Mouse (Mus musculus): ENCODE results near the gene Saa1. TPM values are rescaled to one million over a fixed set of nuclear protein-coding genes. Genes with fewer than 3 reads are reported as not detected.

The Saa1 gene
- polyA plus RNA-seq, 1 experiment from 2014 or later = not detected

DNA sequence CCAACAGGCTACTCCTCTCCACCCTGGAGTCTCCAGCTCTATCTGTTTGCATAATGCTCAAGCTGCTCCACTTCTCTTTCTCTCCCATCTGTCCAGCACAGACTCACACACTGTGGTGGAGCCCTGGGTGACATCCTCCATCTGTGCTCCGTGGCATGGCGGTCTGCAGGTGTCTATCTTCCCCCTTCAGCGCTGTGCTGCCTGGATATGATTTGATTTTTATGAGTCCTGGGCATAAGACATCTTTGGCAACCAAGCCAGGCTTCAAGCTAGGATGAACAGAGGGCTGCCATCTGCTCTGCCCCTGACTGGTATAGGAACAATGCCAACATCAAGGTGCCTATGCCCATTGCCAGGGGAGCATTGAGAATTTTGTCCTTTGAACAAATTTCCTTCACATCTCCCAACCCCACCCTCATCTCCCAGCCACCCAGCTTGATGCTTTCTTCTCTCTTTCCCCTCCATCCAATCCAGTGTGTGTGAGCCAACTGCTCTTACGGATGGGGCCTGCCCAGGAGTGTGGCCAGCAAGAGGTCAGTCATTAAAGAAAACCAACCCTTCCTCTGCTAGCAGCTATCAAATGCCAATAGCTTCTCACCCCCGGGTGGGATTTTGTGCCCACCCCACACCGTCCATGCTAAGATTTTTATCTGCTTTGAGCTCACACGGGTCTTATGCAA is 24.0 kb downstream of the Saa1 start:
- Histone ChIP-seq H3K36me3 (no peaks in the 10 kb centered on the region), H3K9ac (no peak overlapping the region)
- no peak for ATAC-seq (replicated peaks; ENCODE audit: insufficient number of reproducible peaks, insufficient read depth, low FRiP score, low read depth)

DNA sequence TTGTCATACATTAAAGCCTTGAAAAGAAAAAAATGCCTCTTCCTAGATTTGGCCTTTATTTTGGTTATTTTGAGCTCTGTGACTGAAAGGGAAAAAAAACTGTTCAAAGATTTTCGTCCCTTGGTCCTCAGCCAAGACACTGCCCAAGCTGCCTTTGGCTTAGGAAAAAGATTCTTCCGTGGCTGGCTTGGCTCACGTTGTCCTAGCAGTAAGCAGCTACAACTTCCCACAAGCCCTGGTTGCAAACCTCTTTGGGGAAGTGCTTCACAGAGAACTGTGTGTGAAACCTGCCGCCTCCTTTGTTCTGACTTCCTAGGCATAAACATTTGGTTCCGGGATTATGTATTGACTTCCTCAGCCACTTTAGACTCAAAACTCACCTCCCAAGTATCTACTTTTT is 25.9 kb downstream of the Saa1 start:
- H3K9me3 ChIP-seq (replicated peaks) = no peaks in the 10 kb centered on the region
- H3K4me2 ChIP-seq = no peak overlapping the region
- ATAC-seq (replicated peaks; ENCODE audit: insufficient number of reproducible peaks, insufficient read depth, low FRiP score, low read depth) = no peak
- H3K36me3 ChIP-seq = no peaks in the 10 kb centered on the region
- H3K4me1 ChIP-seq (replicated peaks) = no peaks in the 10 kb centered on the region
- WGBS = 36% methylated on average over 5 of the region's 5 CpGs
- no peak overlapping the region for H3K27ac ChIP-seq
- H3K9ac ChIP-seq = no peak overlapping the region
- H3K27me3 ChIP-seq = peaks cover 8% of the 10 kb centered on the region; the same call in 1 of the 2 replicates
- H3K4me3 ChIP-seq = no peak overlapping the region

More for the DNA sequence above, 24.0 kb downstream of the Saa1 start:
- H3K4me2 ChIP-seq = no peak overlapping the region
- H3K4me1 ChIP-seq (replicated peaks) = no peaks in the 10 kb centered on the region
- 78% methylated on average over 7 of the region's 7 CpGs for WGBS
- H3K27ac ChIP-seq = no peak overlapping the region
- no peak overlapping the region for H3K4me3 ChIP-seq
- peaks cover 5% of the 10 kb centered on the region; the same call in 1 of the 2 replicates for H3K27me3 ChIP-seq
- no peaks in the 10 kb centered on the region for H3K9me3 ChIP-seq (replicated peaks)

DNA sequence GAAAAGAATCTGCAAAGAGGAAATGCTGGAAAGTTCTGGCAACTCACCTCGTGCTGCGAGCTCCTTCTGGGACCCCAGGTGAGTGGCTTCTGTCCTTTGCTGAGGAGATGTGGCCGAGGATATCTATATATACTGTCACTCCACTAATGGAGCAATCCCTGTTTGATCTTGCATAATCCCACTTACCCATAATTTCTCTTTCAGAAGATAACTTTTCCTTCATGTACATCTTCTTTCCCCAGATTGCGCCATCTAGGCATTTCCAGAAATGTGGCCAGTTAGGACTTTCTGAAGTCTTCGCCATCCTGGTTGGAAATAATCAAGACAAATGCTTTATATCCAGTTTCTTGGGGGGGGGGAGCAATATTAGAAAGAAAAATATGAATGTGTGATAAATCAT is 27.2 kb downstream of the Saa1 start, which contains the start of gene Saa3:
Saa3 (minus strand) TSS at position 101 of the 400 bp plus-strand sequence.
- no peak within 1 kb of the TSS for H3K9ac ChIP-seq
- H3K9me3 ChIP-seq (replicated peaks) = no peaks in the 10 kb centered on the region
- H3K4me1 ChIP-seq (replicated peaks) = no peaks in the 10 kb centered on the region
- H3K4me2 ChIP-seq = no peak within 1 kb of the TSS
- no peak within 1 kb of the TSS for H3K27ac ChIP-seq
- H3K36me3 ChIP-seq = no peaks in the 10 kb centered on the region
- H3K4me3 ChIP-seq = no peak within 1 kb of the TSS
- no peak for ATAC-seq (replicated peaks; ENCODE audit: insufficient number of reproducible peaks, insufficient read depth, low FRiP score, low read depth)
- H3K27me3 ChIP-seq = peaks cover 8% of the 10 kb centered on the region; the same call in 1 of the 2 replicates
- WGBS = 85% methylated on average over 5 of the region's 5 CpGs

DNA sequence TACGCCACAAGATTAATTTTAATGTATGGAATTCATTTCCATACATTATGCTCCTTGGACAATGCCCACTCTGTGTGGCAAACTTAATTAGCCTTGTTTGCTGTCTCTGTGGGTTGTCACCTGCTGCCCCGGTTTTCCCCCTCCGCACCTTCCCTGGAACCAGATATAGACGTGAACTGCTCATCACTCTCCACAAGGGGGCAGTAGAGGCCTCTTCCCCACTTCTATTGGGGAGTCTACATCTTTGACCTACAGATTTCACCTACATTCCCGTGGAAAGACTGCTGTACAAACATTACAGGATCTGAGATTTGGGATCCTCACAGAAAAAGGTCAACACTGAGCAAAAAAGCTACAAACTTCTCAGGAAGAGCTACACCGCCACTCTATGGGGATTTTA is 28.3 kb downstream of the Saa1 start:
- no peak overlapping the region for H3K4me3 ChIP-seq
- H3K27me3 ChIP-seq = peaks cover 8% of the 10 kb centered on the region; the same call in 1 of the 2 replicates
- H3K36me3 ChIP-seq = no peaks in the 10 kb centered on the region
- no peak overlapping the region for H3K27ac ChIP-seq
- no peaks in the 10 kb centered on the region for H3K9me3 ChIP-seq (replicated peaks)
- H3K4me1 ChIP-seq (replicated peaks) = peaks cover 3% of the 10 kb centered on the region; the same call in 1 of the 2 replicates
- no peak overlapping the region for H3K4me2 ChIP-seq
- 24% methylated on average over 6 of the region's 6 CpGs for WGBS
- H3K9ac ChIP-seq = no peak overlapping the region
- no peak for ATAC-seq (replicated peaks; ENCODE audit: insufficient number of reproducible peaks, insufficient read depth, low FRiP score, low read depth)

DNA sequence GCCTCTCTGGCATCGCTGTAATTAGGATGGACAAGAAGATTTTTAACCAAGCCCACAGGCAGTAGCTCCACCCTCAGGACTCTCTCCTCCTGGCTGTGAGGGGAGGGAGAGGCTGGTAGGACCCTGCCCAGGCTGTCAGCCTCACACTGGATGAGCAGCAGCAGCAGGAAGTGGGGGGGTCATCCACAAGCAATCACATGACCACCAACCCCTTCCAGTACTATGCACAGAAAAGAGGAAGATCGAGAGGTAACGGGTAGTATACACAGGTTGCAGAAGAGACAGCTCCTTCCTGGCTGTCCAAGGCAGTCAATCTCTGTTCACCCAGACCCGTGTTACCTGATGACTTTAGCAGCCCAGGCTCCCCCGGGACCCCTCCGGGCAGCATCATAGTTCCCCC is 30.5 kb downstream of the Saa1 start:
- H3K4me2 ChIP-seq = no peak overlapping the region
- H3K4me1 ChIP-seq (replicated peaks) = peaks cover 6% of the 10 kb centered on the region; the same call in 1 of the 2 replicates
- ATAC-seq (replicated peaks; ENCODE audit: insufficient number of reproducible peaks, insufficient read depth, low FRiP score, low read depth) = no peak
- H3K4me3 ChIP-seq = no peak overlapping the region
- 56% methylated on average over 6 of the region's 6 CpGs for WGBS
- peaks cover 4% of the 10 kb centered on the region; the same call in 1 of the 2 replicates for H3K36me3 ChIP-seq
- no peak overlapping the region for H3K9ac ChIP-seq
- H3K27ac ChIP-seq = no peak overlapping the region
- H3K27me3 ChIP-seq = 0 out of 2 replicates have a peak, but pooled peaks cover 3% of the 10 kb centered on the region
- H3K9me3 ChIP-seq (replicated peaks) = no peaks in the 10 kb centered on the region

DNA sequence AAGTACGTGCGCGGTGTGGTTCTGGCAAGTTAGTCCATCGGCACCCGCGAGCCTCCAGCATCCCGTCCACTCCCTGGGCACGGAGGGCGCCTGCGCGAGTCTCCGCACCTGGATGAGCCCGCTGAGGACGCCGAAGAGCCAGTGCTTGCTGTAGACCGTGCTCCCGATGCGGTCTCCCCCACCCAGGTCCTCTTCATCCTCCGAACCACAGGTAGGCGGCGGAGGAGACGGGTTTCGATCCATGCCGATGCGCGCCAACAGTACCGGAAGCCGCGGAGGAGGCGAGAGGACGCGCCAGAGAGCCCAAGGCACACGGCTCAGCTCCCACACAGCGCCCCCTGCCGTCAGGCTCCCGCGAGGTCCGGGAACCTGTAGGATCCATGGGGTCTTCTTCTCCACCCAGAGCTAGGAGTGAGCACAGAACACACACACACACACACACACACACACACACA is 32.4 kb downstream of the Saa1 start, which contains the start of gene Saal1:
Saal1 (minus strand) TSS at position 291 of the 455 bp plus-strand sequence.
- Histone ChIP-seq H3K4me3 (peak within 1 kb of the TSS; percentile 73), H3K9ac (peak within 1 kb of the TSS; percentile 79), H3K36me3 (peaks cover 17% of the 10 kb centered on the region; the same call in 1 of the 2 replicates), H3K27ac (peak within 1 kb of the TSS; percentile 50; the same call in 1 of the 2 replicates), H3K4me2 (peak within 1 kb of the TSS; percentile 64), H3K9me3 (replicated peaks) (no peaks in the 10 kb centered on the region), H3K27me3 (0 out of 2 replicates have a peak, but pooled peaks cover 3% of the 10 kb centered on the region), H3K4me1 (replicated peaks) (peaks cover 6% of the 10 kb centered on the region; the same call in 1 of the 2 replicates)
- WGBS = 0% methylated on average over 38 of the region's 38 CpGs
- ATAC-seq (replicated peaks; ENCODE audit: insufficient number of reproducible peaks, insufficient read depth, low FRiP score, low read depth) = peak; percentile 84

DNA sequence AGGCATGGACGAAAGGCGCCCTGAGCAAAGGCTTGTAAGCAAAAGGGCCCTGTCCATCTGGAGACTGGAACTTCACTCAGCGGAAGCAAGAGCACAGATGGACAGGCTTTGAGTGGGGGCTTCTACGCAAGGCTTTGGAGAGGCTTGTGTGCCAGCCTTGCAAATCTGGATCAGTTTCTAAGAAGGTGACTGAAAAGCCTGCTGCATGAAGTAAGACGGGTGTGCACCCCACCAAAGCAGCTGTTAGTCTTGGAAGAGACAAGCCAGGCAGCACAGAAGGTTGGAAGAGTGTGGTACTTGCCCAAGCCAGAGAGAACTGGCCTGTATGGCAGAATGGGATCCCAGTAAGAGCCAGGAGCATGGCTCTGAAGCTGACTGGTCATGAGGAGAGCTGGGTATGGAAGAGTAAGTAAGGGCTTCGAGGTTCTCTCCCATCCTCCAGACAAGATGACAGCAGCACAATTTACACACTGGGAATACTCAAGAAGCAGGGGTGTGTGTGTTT is 42.2 kb downstream of the Saa1 start:
- Histone ChIP-seq H3K36me3 (peaks cover 88% of the 10 kb centered on the region), H3K4me1 (replicated peaks) (no peaks in the 10 kb centered on the region), H3K9me3 (replicated peaks) (no peaks in the 10 kb centered on the region), H3K4me3 (no peak overlapping the region), H3K4me2 (no peak overlapping the region), H3K27me3 (no peaks in the 10 kb centered on the region), H3K27ac (no peak overlapping the region), H3K9ac (no peak overlapping the region)
- WGBS = 90% methylated on average over 6 of the region's 6 CpGs
- no peak for ATAC-seq (replicated peaks; ENCODE audit: insufficient number of reproducible peaks, insufficient read depth, low FRiP score, low read depth)

DNA sequence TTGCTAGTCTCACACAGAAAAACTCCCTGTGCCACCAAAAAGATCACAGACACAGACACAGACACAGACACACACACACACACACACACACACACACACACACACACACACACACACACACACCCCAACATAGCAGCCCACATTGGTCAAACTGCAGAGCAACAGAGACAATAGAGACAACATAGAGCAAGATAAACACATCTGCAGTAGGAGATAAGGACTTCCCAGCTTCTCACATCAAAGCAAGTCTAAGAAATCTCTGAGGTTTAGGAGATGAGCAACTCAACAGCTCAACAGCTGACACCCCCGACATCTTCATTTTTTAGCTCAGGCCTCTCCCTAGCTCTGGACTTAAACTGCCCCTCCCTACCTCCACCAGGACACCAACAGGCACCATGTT is 46.0 kb downstream of the Saa1 start:
- Histone ChIP-seq H3K9me3 (replicated peaks) (no peaks in the 10 kb centered on the region), H3K4me1 (replicated peaks) (no peaks in the 10 kb centered on the region), H3K36me3 (peaks cover 66% of the 10 kb centered on the region), H3K9ac (no peak overlapping the region), H3K27ac (no peak overlapping the region), H3K4me3 (no peak overlapping the region), H3K27me3 (no peaks in the 10 kb centered on the region), H3K4me2 (no peak overlapping the region)
- no peak for ATAC-seq (replicated peaks; ENCODE audit: insufficient number of reproducible peaks, insufficient read depth, low FRiP score, low read depth)
- WGBS = 44% methylated on average over 1 of the region's 1 CpGs

Other genes starting within 250 kb of the Saa1 start
- gene Sergef, start 103.2 kb downstream of the Saa1 start, polyA plus RNA-seq (2015; fragmentation: Nextera tagmentation; extraction: Ambion mirVana) = 9.3 and 10.3 TPM in 2 replicates
- gene Tph1, start 70.4 kb downstream of the Saa1 start, polyA plus RNA-seq (2015; fragmentation: Nextera tagmentation; extraction: Ambion mirVana) = 0.23 and 0.76 TPM in 2 replicates
- gene Saal1, start 32.3 kb downstream of the Saa1 start, polyA plus RNA-seq (2015; fragmentation: Nextera tagmentation; extraction: Ambion mirVana) = 12.6 and 14.3 TPM in 2 replicates
- gene Saa3, start 27.3 kb downstream of the Saa1 start, polyA plus RNA-seq (2015; fragmentation: Nextera tagmentation; extraction: Ambion mirVana) = 0.50 and 0.65 TPM in 2 replicates
- 0.06 TPM in 1 of 2 replicates, not detected in the other for gene Saa4, start 10.4 kb downstream of the Saa1 start, polyA plus RNA-seq (2015; fragmentation: Nextera tagmentation; extraction: Ambion mirVana)
- not detected in 2 replicates for gene Saa2, start 8.8 kb upstream of the Saa1 start, polyA plus RNA-seq (2015; fragmentation: Nextera tagmentation; extraction: Ambion mirVana)
- 9.5 and 13.6 TPM in 2 replicates for gene Hps5, start 53.1 kb upstream of the Saa1 start, polyA plus RNA-seq (2015; fragmentation: Nextera tagmentation; extraction: Ambion mirVana)
- 28.3 and 28.8 TPM in 2 replicates for gene Gtf2h1, start 53.1 kb upstream of the Saa1 start, polyA plus RNA-seq (2015; fragmentation: Nextera tagmentation; extraction: Ambion mirVana)
- gene Ldha, start 98.5 kb upstream of the Saa1 start, polyA plus RNA-seq (2015; fragmentation: Nextera tagmentation; extraction: Ambion mirVana) = 2,657 and 2,686 TPM in 2 replicates
- not detected in 2 replicates for gene Ldhc, start 118.2 kb upstream of the Saa1 start, polyA plus RNA-seq (2015; fragmentation: Nextera tagmentation; extraction: Ambion mirVana)
- 151 and 155 TPM in 2 replicates for gene Tsg101, start 177.0 kb upstream of the Saa1 start, polyA plus RNA-seq (2015; fragmentation: Nextera tagmentation; extraction: Ambion mirVana)
- 7.8 and 8.9 TPM in 2 replicates for gene Uevld, start 215.5 kb upstream of the Saa1 start, polyA plus RNA-seq (2015; fragmentation: Nextera tagmentation; extraction: Ambion mirVana)
- gene Gm9999, start 240.6 kb upstream of the Saa1 start, polyA plus RNA-seq (2015; fragmentation: Nextera tagmentation; extraction: Ambion mirVana) = not detected in 2 replicates